Mouse (Mus musculus) frontal cortex, adult (tissue): ENCODE results near the gene Fgd2.

ENCODE experiments used
- ATAC-seq: cut with Nextera tagmentation; 2 replicates; pipeline ENCODE4 v1.9.2; 2017; ENCODE audit warnings: mild to moderate bottlenecking, moderate library complexity, mixed read lengths; ENCODE audit not compliant: low TSS enrichment

Fgd2 gene

GRCm38 (mm10) chr17:29422912-29423504 lies 62.3 kb downstream of the Fgd2 start:
- ATAC-seq: no peak

- ATAC-seq: no peak
Measured at GRCm38 (mm10) chr17:29423991-29424390, 63.3 kb downstream of the Fgd2 start.

- no peak for ATAC-seq
Measured at GRCm38 (mm10) chr17:29425345-29425744, 64.6 kb downstream of the Fgd2 start.

GRCm38 (mm10) chr17:29428213-29428612 lies 67.5 kb downstream of the Fgd2 start:
- no peak for ATAC-seq

- no peak for ATAC-seq
Measured at GRCm38 (mm10) chr17:29428826-29429225, 68.1 kb downstream of the Fgd2 start.
